Mouse (Mus musculus) thymus, adult 18-20 months (tissue): ENCODE measurements around the gene Gm21671.
"Not testable (repeated sequence)": the region's sequence is repeated elsewhere in the genome, so short reads cannot be mapped to it uniquely, and the experiment has no call there.

Experiments
- DNase-seq, 2 experiments: peaks; one replicate each; pipeline ENCODE4 v3.0.0; 2022; ENCODE audit warnings: mixed read lengths in 2 of 2

Gm21671 gene

GRCm38 (mm10) chr5:25954317-25954716 is at the start of gene Gm21671:
Gene Gm21671, minus strand, starts transcription at chr5:25954417.
- not testable (repeated sequence) for DNase-seq

- not testable (repeated sequence) for DNase-seq
Measured at GRCm38 (mm10) chr5:25988550-25988949, 34.3 kb upstream of the Gm21671 start, which contains the start of gene Gm21698. Gene Gm21698, minus strand, starts transcription at chr5:25988650.

GRCm38 (mm10) chr5:25972563-25972962 is 18.3 kb upstream of the Gm21671 start, which contains the start of gene Gm21680:
Gene Gm21680, minus strand, starts transcription at chr5:25972663.
- DNase-seq, result not testable (repeated sequence)

- DNase-seq, result not testable (repeated sequence)
Measured at GRCm38 (mm10) chr5:25957050-25957449, 2.8 kb upstream of the Gm21671 start.

DNA sequence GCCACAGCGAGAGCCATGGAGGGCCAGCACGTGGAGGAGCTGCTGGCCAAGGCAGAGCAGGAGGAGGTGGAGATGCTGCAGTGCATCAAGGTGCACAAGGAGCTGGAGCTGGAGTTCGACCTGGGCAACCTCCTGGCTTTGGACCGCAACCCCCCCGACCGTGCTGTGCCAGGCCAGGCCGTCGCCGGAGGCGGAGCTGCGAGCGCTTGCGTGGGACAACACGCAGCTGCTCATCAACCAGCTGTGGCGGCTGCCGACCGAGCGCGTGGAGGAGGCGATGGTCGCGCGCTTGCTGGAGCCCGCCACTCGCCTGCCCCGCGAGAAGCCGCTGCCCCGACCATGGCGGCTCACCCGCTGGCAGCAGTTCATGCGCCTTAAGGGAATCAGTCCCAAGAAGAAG is 2.4 kb upstream of the Gm21671 start:
- not testable (repeated sequence) for DNase-seq

DNA sequence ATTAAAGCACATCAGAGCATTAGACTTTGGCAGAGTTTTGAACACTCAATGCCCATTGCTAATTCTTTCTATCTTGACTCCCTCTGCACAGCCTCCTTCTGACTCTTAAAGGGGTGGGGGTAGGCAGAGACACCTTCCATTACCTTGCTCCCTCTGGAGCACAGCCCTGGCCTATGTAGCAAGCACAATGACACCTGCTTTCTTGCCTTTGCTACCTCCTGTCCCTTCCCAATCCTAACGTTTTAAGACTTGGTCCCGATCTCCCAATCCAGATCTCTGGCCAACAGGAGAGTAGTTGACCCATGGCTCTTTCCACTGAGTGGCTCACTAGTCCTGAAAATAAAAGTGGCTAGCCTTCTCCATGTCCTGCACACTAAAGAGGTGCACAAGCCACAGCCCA is 8.8 kb downstream of the Gm21671 start:
- DNase-seq, result not testable (repeated sequence)

GRCm38 (mm10) chr5:25942281-25942680 is 11.9 kb downstream of the Gm21671 start, which contains the start of gene Gm21663:
Gene Gm21663, minus strand, starts transcription at chr5:25942381.
- DNase-seq, result not testable (repeated sequence)
